Mouse (Mus musculus) thymus, adult 2 months (tissue): ENCODE measurements around the gene Dnajc24.

Experiments
- CTCF ChIP-seq: fragments of 200-500 bp; IDR thresholded peaks from 2 replicates; pipeline ENCODE4 v1.5.1; 2012; ENCODE audit warnings: mild to moderate bottlenecking, control low read depth, low read length, moderate library complexity, borderline replicate concordance; ENCODE audit not compliant: control insufficient read depth, poor library complexity, insufficient read depth; ENCODE audit errors: extremely low read depth
- POLR2A ChIP-seq: fragments of 200-500 bp; IDR thresholded peaks from 2 replicates; pipeline ENCODE4 v1.6.1; 2012; ENCODE audit warnings: mild to moderate bottlenecking, low read length, control low read depth, moderate library complexity; ENCODE audit not compliant: control insufficient read depth, poor library complexity, insufficient read depth; ENCODE audit errors: extremely low read depth

DNA sequence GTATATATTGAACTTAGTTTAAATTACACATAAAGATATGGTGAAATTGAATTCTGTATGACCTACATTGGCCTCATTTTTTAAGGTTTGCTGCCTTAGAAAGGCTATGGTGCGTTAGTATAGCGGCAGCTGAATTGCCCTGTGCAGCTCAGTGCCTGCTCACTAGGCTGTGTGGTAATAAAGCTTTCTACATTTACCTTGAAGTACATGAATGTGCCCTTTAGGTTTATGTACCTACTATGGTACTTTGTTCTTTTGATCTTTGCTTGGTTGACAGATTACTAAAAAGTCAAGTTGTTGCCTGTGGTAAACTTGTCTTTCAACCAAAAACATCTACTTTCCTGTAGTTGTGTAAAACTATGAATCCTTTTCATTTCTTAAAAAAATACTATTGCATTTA, 53.2 kb downstream of the Dnajc24 start:
- TF ChIP-seq POLR2A, result no peak
- no peak for TF ChIP-seq CTCF
